Mouse (Mus musculus) CH12.LX (cell line): ENCODE data around the gene Psmg3.

Experiments
- CHD2 ChIP-seq: IDR thresholded peaks from 2 replicates; pipeline ENCODE4 v1.6.1; 2011; ENCODE audit warnings: low read length, improper control_type of control experiment
- EP300 ChIP-seq: IDR thresholded peaks from 2 replicates; pipeline ENCODE4 v1.6.1; 2011; ENCODE audit warnings: low read length, improper control_type of control experiment
- NELFE ChIP-seq: IDR thresholded peaks from 2 replicates; pipeline ENCODE4 v1.6.1; 2011; ENCODE audit warnings: low read depth, low read length, improper control_type of control experiment
- POLR2A ChIP-seq: IDR thresholded peaks from 2 replicates; pipeline ENCODE4 v1.6.1; 2011; ENCODE audit warnings: low read depth, mild to moderate bottlenecking, improper control_type of control experiment, low read length
- SMC3 ChIP-seq: IDR thresholded peaks from 2 replicates; pipeline ENCODE4 v1.6.1; 2011; ENCODE audit warnings: low read depth, low read length, improper control_type of control experiment
- ZNF384 ChIP-seq: IDR thresholded peaks from 2 replicates; pipeline ENCODE4 v1.6.1; 2012; ENCODE audit warnings: low read depth, low read length, improper control_type of control experiment, inconsistent platforms

DNA sequence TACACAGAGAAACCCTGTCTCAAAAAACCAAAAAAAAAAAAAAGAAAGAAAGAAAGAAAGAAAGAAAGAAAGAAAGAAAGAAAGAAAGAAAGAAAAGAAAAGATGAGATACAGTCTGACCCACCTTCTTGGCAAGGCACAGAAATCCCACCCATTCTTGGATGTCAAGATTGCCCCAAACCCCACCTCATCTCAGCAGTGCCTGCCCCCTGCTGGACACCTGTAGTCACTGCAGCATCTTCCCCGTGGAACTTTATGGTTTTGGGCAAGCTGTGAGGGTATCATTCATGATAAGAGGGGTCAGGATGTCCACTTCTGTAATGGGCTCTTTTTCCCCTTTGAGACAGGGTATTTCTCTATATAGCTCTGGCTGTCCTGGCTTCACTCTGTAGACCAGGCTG is 9.4 kb downstream of the Psmg3 start:
- peak; percentile 32 for TF ChIP-seq SMC3
- TF ChIP-seq NELFE, result no peak
- TF ChIP-seq ZNF384, result no peak
- no peak for TF ChIP-seq CHD2
- no peak for TF ChIP-seq EP300
- no peak for TF ChIP-seq POLR2A
